Mouse (Mus musculus) heart, adult 2 months (tissue): ENCODE results near the gene Wipf3.

Experiments used
- CTCF ChIP-seq: fragments of 200-600 bp; IDR thresholded peaks from 2 replicates; pipeline ENCODE4 v1.8.1; 2022; ENCODE audit warnings: antibody characterized with exemption, mild to moderate bottlenecking, moderate library complexity
- POLR2A ChIP-seq: fragments of 200-500 bp; IDR thresholded peaks from 2 replicates; pipeline ENCODE4 v1.6.1; 2011; ENCODE audit warnings: mild to moderate bottlenecking, low read depth, low read length, control low read depth; ENCODE audit not compliant: insufficient read depth

DNA sequence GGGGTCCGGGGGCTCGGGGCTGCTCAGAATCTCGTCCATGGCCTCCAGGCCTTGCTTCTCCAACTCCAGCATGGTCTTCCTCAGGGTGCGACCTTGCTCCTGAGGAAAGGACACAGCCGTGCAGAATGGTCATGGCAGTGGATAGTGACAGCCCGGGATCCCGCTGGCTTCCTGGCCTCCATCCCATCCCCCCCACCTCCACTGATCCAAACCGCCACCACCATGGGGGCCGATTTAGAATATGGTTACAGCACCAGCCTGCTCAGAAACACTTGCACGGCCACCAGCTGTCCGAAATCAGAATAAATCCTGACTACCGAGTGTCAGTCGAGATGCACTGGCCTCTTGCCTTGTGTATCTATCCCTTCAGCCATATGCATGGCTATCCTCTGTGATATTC, 79.9 kb downstream of the Wipf3 start:
- TF ChIP-seq CTCF (no peak), POLR2A (no peak)
